Mouse (Mus musculus) kidney, embryonic 14.5 days (tissue): ENCODE measurements around the gene Ddx17. TPM values are rescaled to one million over a fixed set of nuclear protein-coding genes. Genes with fewer than 3 reads are reported as not detected.

ENCODE experiments used
- ATAC-seq: fragments of 200-750 bp; cut with Nextera tagmentation; 2 replicates; pipeline ENCODE4 v1.8.0; 2017; ENCODE audit warnings: moderate number of reproducible peaks, mild to moderate bottlenecking, moderate TSS enrichment, moderate library complexity; ENCODE audit not compliant: low FRiP score, low TSS enrichment
- H3K27ac ChIP-seq: fragments of 300-500 bp; sonication (generic); 2 replicates; pipeline ENCODE4 v1.5.1; 2014; ENCODE audit warnings: low read depth, mild to moderate bottlenecking, low read length, moderate library complexity, mixed read lengths
- H3K27me3 ChIP-seq: fragments of 300-500 bp; sonication (generic); 2 replicates; pipeline ENCODE4 v1.6.1; 2014; ENCODE audit warnings: mild to moderate bottlenecking, low read length; ENCODE audit not compliant: control insufficient read depth, insufficient read depth
- H3K36me3 ChIP-seq: fragments of 300-500 bp; sonication (generic); 2 replicates; pipeline ENCODE4 v1.6.1; 2014; ENCODE audit warnings: low read length, mixed read lengths; ENCODE audit not compliant: control insufficient read depth, insufficient read depth
- H3K4me1 ChIP-seq: fragments of 300-500 bp; sonication (generic); 2 replicates; pipeline ENCODE4 v1.6.1; 2014; ENCODE audit warnings: low read length, mixed read lengths; ENCODE audit not compliant: control insufficient read depth, insufficient read depth
- H3K4me2 ChIP-seq: fragments of 300-500 bp; sonication (generic); replicated peaks from 2 replicates; pipeline ENCODE4 v1.6.1; 2014; ENCODE audit warnings: low read depth, mild to moderate bottlenecking, low read length
- H3K4me3 ChIP-seq: fragments of 300-500 bp; sonication (generic); 2 replicates; pipeline ENCODE4 v1.5.1; 2014; ENCODE audit warnings: mild to moderate bottlenecking, low read length
- H3K9ac ChIP-seq: fragments of 300-500 bp; sonication (generic); 2 replicates; pipeline ENCODE4 v1.6.1; 2014; ENCODE audit warnings: low read depth, mild to moderate bottlenecking, low read length, moderate library complexity
- H3K9me3 ChIP-seq: fragments of 300-500 bp; sonication (generic); 2 replicates; pipeline ENCODE4 v1.6.1; 2016; ENCODE audit warnings: low read length; ENCODE audit not compliant: control insufficient read depth
- WGBS: fragments of 180-500 bp; shearing (Covaris S2); extraction: QIAGEN DNeasy Blood & Tissue Kit; methylation state at CpG from one replicate; pipeline ENCODE4 v1.1.7; 2014; 5-methylcytosine and 5-hydroxymethylcytosine counted together
- polyA plus RNA-seq: library from polyadenylated mRNA; unstranded; fragments of >200 nt; fragmentation: Nextera tagmentation; extraction: Ambion mirVana; gene quantifications from 2 replicates; pipeline ENCODE4 v1.2.1, GENCODE M21; 2014

Ddx17 gene
- polyA plus RNA-seq, 1 experiment from 2014 or later = 93.8 TPM

- Histone ChIP-seq H3K9me3 (no peaks in the 10 kb centered on the region), H3K4me1 (peaks cover 17% of the 10 kb centered on the region), H3K9ac (no peak overlapping the region), H3K27me3 (no peaks in the 10 kb centered on the region), H3K27ac (no peak overlapping the region), H3K4me3 (no peak overlapping the region), H3K4me2 (no peak overlapping the region), H3K36me3 (peaks cover 14% of the 10 kb centered on the region)
- ATAC-seq = no peak
- WGBS = 97% methylated on average over 2 of the region's 2 CpGs
Measured at GRCm38 (mm10) chr15:79548226-79548625, 1.7 kb upstream of the Ddx17 start.

- Histone ChIP-seq H3K27me3 (no peaks in the 10 kb centered on the region), H3K9me3 (no peaks in the 10 kb centered on the region), H3K36me3 (peaks cover 23% of the 10 kb centered on the region), H3K4me3 (peak overlapping the region; percentile 97), H3K4me2 (peak overlapping the region; percentile 80), H3K9ac (peak overlapping the region; percentile 67), H3K27ac (peak overlapping the region; percentile 95), H3K4me1 (peaks cover 17% of the 10 kb centered on the region)
- ATAC-seq = no peak
- WGBS = 81% methylated on average over 17 of the region's 17 CpGs
Measured at GRCm38 (mm10) chr15:79547289-79547820, 814 bp upstream of the Ddx17 start.

GRCm38 (mm10) chr15:79545921-79546399 is 581 bp downstream of the Ddx17 start:
- H3K27me3 ChIP-seq = no peaks in the 10 kb centered on the region
- peaks cover 17% of the 10 kb centered on the region for H3K4me1 ChIP-seq
- peak overlapping the region; percentile 99 for H3K9ac ChIP-seq
- H3K4me3 ChIP-seq = peak overlapping the region; percentile 97
- peak; percentile 65 for ATAC-seq
- H3K36me3 ChIP-seq = peaks cover 37% of the 10 kb centered on the region
- under 1% methylated on average over 50 of the region's 52 CpGs for WGBS
- no peaks in the 10 kb centered on the region for H3K9me3 ChIP-seq
- peak overlapping the region; percentile 98 for H3K27ac ChIP-seq
- H3K4me2 ChIP-seq = peak overlapping the region; percentile 80

GRCm38 (mm10) chr15:79545496-79545895 is 1.0 kb downstream of the Ddx17 start:
- peak overlapping the region; percentile 99 for H3K9ac ChIP-seq
- peak overlapping the region; percentile 98 for H3K27ac ChIP-seq
- peak overlapping the region; percentile 80 for H3K4me2 ChIP-seq
- peaks cover 17% of the 10 kb centered on the region for H3K4me1 ChIP-seq
- peak overlapping the region; percentile 97 for H3K4me3 ChIP-seq
- ATAC-seq = no peak
- no peaks in the 10 kb centered on the region for H3K9me3 ChIP-seq
- WGBS = 2% methylated on average over 3 of the region's 3 CpGs
- H3K27me3 ChIP-seq = no peaks in the 10 kb centered on the region
- peaks cover 42% of the 10 kb centered on the region for H3K36me3 ChIP-seq

- Histone ChIP-seq H3K36me3 (peaks cover 57% of the 10 kb centered on the region), H3K27me3 (no peaks in the 10 kb centered on the region), H3K9me3 (no peaks in the 10 kb centered on the region), H3K27ac (no peak overlapping the region), H3K4me3 (peak overlapping the region; percentile 97; the same call in 1 of the 2 replicates), H3K4me2 (peak overlapping the region; percentile 80), H3K4me1 (peaks cover 17% of the 10 kb centered on the region), H3K9ac (no peak overlapping the region)
- WGBS = 95% methylated on average over 3 of the region's 3 CpGs
- ATAC-seq = no peak
Measured at GRCm38 (mm10) chr15:79543968-79544367, 2.6 kb downstream of the Ddx17 start.

GRCm38 (mm10) chr15:79533796-79534195 is 12.7 kb downstream of the Ddx17 start:
- H3K9ac ChIP-seq = no peak overlapping the region
- H3K36me3 ChIP-seq = peaks cover 100% of the 10 kb centered on the region
- no peak overlapping the region for H3K27ac ChIP-seq
- ATAC-seq = no peak
- no peaks in the 10 kb centered on the region for H3K4me1 ChIP-seq
- no peaks in the 10 kb centered on the region for H3K27me3 ChIP-seq
- no peak overlapping the region for H3K4me2 ChIP-seq
- no peaks in the 10 kb centered on the region for H3K9me3 ChIP-seq
- H3K4me3 ChIP-seq = no peak overlapping the region
- WGBS = 83% methylated on average over 3 of the region's 3 CpGs

GRCm38 (mm10) chr15:79529935-79530334 is 16.6 kb downstream of the Ddx17 start:
- ATAC-seq = 0 out of 2 replicates have a peak, but pooled peaks have one; percentile 10
- Histone ChIP-seq H3K36me3 (peaks cover 90% of the 10 kb centered on the region), H3K4me1 (no peaks in the 10 kb centered on the region)

GRCm38 (mm10) chr15:79527991-79528639 is 18.4 kb downstream of the Ddx17 start:
- 72% methylated on average over 5 of the region's 5 CpGs for WGBS
- Histone ChIP-seq H3K27ac (no peak overlapping the region), H3K9ac (no peak overlapping the region), H3K4me3 (no peak overlapping the region), H3K9me3 (no peaks in the 10 kb centered on the region), H3K4me2 (no peak overlapping the region), H3K4me1 (no peaks in the 10 kb centered on the region), H3K27me3 (no peaks in the 10 kb centered on the region), H3K36me3 (peaks cover 73% of the 10 kb centered on the region)
- ATAC-seq = no peak

More at GRCm38 (mm10) chr15:79529935-79530334, 16.6 kb downstream of the Ddx17 start:
- H3K27ac ChIP-seq = no peak overlapping the region
- H3K9ac ChIP-seq = no peak overlapping the region
- H3K9me3 ChIP-seq = no peaks in the 10 kb centered on the region
- no peak overlapping the region for H3K4me2 ChIP-seq
- no peaks in the 10 kb centered on the region for H3K27me3 ChIP-seq
- 78% methylated on average over 7 of the region's 7 CpGs for WGBS
- no peak overlapping the region for H3K4me3 ChIP-seq

GRCm38 (mm10) chr15:79527192-79527591 is 19.3 kb downstream of the Ddx17 start:
- no peaks in the 10 kb centered on the region for H3K4me1 ChIP-seq
- 77% methylated on average over 4 of the region's 4 CpGs for WGBS
- no peak for ATAC-seq
- H3K27ac ChIP-seq = no peak overlapping the region
- no peaks in the 10 kb centered on the region for H3K27me3 ChIP-seq
- H3K4me2 ChIP-seq = no peak overlapping the region
- no peaks in the 10 kb centered on the region for H3K9me3 ChIP-seq
- H3K36me3 ChIP-seq = peaks cover 64% of the 10 kb centered on the region
- H3K4me3 ChIP-seq = no peak overlapping the region
- H3K9ac ChIP-seq = no peak overlapping the region
